Mouse (Mus musculus) limb, embryonic 14.5 days (tissue): ENCODE data around the gene Atg4d. TPM values are rescaled to one million over a fixed set of nuclear protein-coding genes. Genes with fewer than 3 reads are reported as not detected.
A peak's percentile ranks its signal among the peaks of the same experiment; 100 is the strongest.

Source experiments
- ATAC-seq: fragments of 200-750 bp; cut with Nextera tagmentation; 2 replicates; pipeline ENCODE4 v1.8.0; 2017; ENCODE audit warnings: low read depth, moderate number of reproducible peaks, moderate TSS enrichment; ENCODE audit not compliant: low FRiP score
- DNase-seq: peaks from one replicate; pipeline ENCODE4 v3.0.0-alpha.2; 2015; ENCODE audit warnings: low spot score
- H3K27ac ChIP-seq: fragments of 300-500 bp; sonication (generic); replicated peaks from 2 replicates; pipeline ENCODE4 v1.5.1; 2014; ENCODE audit warnings: low read depth, mild to moderate bottlenecking, low read length, moderate library complexity, mixed read lengths
- H3K27me3 ChIP-seq: fragments of 300-500 bp; sonication (generic); 2 replicates; pipeline ENCODE4 v1.6.1; 2014; ENCODE audit warnings: low read length, mixed read lengths; ENCODE audit not compliant: control insufficient read depth, insufficient read depth
- H3K36me3 ChIP-seq: fragments of 300-500 bp; sonication (generic); 2 replicates; pipeline ENCODE4 v1.6.1; 2014; ENCODE audit warnings: mild to moderate bottlenecking, low read length, moderate library complexity, mixed read lengths; ENCODE audit not compliant: control insufficient read depth, insufficient read depth
- H3K4me1 ChIP-seq: fragments of 300-500 bp; sonication (generic); 2 replicates; pipeline ENCODE4 v1.6.1; 2014; ENCODE audit warnings: antibody characterized with exemption, low read length, mixed read lengths; ENCODE audit not compliant: control insufficient read depth, insufficient read depth
- H3K4me2 ChIP-seq: fragments of 300-500 bp; sonication (generic); replicated peaks from 2 replicates; pipeline ENCODE4 v1.6.1; 2014; ENCODE audit warnings: low read depth, mild to moderate bottlenecking, low read length, moderate library complexity; ENCODE audit not compliant: severe bottlenecking
- H3K4me3 ChIP-seq: fragments of 300-500 bp; sonication (generic); replicated peaks from 2 replicates; pipeline ENCODE4 v1.5.1; 2014; ENCODE audit warnings: low read length
- H3K9ac ChIP-seq: fragments of 300-500 bp; sonication (generic); 2 replicates; pipeline ENCODE4 v1.6.1; 2014; ENCODE audit warnings: mild to moderate bottlenecking, low read depth, low read length, moderate library complexity; ENCODE audit not compliant: severe bottlenecking
- H3K9me3 ChIP-seq: fragments of 300-500 bp; sonication (generic); 2 replicates; pipeline ENCODE4 v1.6.1; 2016; ENCODE audit warnings: low read length; ENCODE audit not compliant: control insufficient read depth
- POLR2A ChIP-seq: fragments of 200-500 bp; IDR thresholded peaks from 2 replicates; pipeline ENCODE4 v1.8.0; 2012; ENCODE audit warnings: inconsistent platforms, mild to moderate bottlenecking, moderate library complexity, borderline replicate concordance; ENCODE audit not compliant: insufficient read depth, insufficient read length; ENCODE audit errors: extremely low read depth
- WGBS: fragments of 180-500 bp; shearing (Covaris S2); extraction: QIAGEN DNeasy Blood & Tissue Kit; methylation state at CpG from one replicate; pipeline ENCODE4 v1.1.7; 2014; 5-methylcytosine and 5-hydroxymethylcytosine counted together
- polyA plus RNA-seq, 2 experiments: library from polyadenylated mRNA; depleted of rRNA in 1 of 2; stranded (reverse) in 1 of 2; unstranded in 1 of 2; fragments of >200 nt; fragmentation: Nextera tagmentation in 1 of 2; extraction: Ambion mirVana in 1 of 2; gene quantifications; 2 replicates each; pipeline versions ENCODE4 v1.2.1 to v1.2.3; 2012 to 2014

The Atg4d gene
- polyA plus RNA-seq, 2 experiments, result 26.9 to 31.6 TPM

DNA sequence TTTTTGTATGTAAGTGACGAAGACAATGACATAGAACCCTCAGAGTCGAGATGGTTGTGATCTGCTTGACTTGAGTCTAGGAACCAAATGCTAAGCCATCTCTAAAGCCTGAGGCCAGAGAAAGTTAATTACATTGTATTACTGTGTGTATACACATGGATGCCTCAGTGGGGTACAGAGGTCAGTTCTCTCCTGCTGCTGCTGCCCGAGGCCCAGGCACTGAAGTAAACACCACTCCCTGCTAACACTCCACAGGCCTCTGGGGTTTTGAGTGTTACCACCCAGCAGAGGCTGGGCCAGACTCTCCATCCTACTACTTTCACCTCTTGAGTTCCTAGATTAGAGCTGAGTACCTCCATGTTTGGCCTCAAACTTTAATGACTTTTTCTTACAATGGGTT is 18.9 kb downstream of the Atg4d start:
- no peaks in the 10 kb centered on the region for H3K27me3 ChIP-seq
- DNase-seq (no peak), ATAC-seq (no peak)
- no peak overlapping the region for H3K4me3 ChIP-seq
- no peak overlapping the region for H3K9ac ChIP-seq
- 82% methylated on average over 3 of the region's 3 CpGs for WGBS
- H3K36me3 ChIP-seq, result peaks cover 59% of the 10 kb centered on the region
- TF ChIP-seq POLR2A, result no peak
- no peak overlapping the region for H3K27ac ChIP-seq
- peaks cover 16% of the 10 kb centered on the region for H3K4me1 ChIP-seq
- H3K4me2 ChIP-seq, result no peak overlapping the region
- no peaks in the 10 kb centered on the region for H3K9me3 ChIP-seq

DNA sequence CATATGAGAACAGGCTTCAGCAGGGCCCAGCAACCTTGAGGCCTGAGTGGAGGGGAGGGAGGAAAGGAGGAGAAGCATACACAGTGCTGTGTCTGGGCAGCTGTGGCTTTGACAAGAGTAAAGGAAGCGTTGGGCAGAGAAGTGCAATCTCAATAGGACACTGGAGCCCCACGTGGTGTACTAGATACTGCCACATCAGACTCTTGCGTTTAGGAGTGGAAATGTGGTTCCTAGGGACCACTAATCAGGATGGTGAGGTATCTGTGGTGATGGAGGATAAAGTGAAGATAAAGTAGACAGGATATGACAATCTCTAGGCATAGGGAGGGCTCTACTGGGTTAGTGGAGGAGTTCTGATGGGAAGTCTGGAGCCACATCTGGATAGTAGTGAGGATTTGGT is 21.7 kb downstream of the Atg4d start:
- TF ChIP-seq POLR2A, result no peak
- Histone ChIP-seq H3K36me3 (peaks cover 31% of the 10 kb centered on the region), H3K4me2 (peak overlapping the region; percentile 85), H3K27ac (no peak overlapping the region), H3K4me1 (peaks cover 29% of the 10 kb centered on the region), H3K9me3 (no peaks in the 10 kb centered on the region), H3K27me3 (no peaks in the 10 kb centered on the region), H3K9ac (peak overlapping the region; percentile 67), H3K4me3 (peak overlapping the region; percentile 83)
- DNase-seq (no peak), ATAC-seq (no peak)
- 60% methylated on average over 3 of the region's 3 CpGs for WGBS

DNA sequence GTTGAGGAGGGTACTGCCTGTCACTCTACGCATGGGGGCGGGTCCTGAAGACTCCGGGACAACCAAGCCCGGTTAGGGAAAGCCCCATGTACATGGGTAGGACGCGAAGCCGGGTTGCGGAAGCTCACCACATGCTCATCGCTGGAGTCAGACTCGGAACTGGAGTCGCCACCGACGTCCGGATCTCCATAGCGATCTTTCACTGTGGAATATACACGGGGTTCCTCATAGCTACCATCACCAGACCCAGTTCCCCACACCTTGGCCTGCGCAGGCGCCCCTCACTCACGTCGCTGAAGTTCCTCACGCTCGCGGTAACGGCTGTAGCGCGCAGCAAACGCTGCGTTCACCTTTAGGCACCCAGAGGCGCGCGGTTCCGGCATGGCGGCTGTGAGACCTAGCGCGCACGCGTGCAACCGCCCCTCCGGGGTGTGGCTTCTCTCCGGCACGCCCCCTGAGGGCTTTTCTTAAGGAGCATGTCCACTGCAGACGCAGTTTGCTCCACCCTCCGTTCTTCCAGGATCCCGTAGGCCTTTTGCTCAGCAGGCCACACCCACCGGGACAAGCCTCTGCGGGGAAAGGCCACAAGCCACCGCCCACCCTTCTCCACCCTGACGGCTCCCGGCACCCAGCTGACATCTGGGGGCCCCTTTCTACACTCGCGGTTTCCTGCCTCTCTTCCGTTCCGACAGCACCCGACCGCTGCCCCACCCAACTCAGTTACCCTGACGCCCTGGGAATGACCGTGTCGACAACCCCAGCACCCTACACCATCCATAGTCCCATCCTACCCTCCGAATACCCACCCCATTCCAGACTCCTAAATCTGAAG is 22.7 kb downstream of the Atg4d start, which contains the start of gene Kri1:
Gene Kri1 (minus strand): TSS at position 399 of the 832 bp plus-strand sequence.
- Histone ChIP-seq H3K4me2 (peak within 1 kb of the TSS; percentile 85), H3K4me3 (peak within 1 kb of the TSS; percentile 83), H3K9ac (peak within 1 kb of the TSS; percentile 67), H3K36me3 (peaks cover 22% of the 10 kb centered on the region), H3K4me1 (peaks cover 29% of the 10 kb centered on the region), H3K27ac (peak within 1 kb of the TSS; percentile 78), H3K27me3 (no peaks in the 10 kb centered on the region), H3K9me3 (no peaks in the 10 kb centered on the region)
- 1% methylated on average over 57 of the region's 59 CpGs for WGBS
- peak; percentile 99 for DNase-seq
- peak; percentile 72; the same call in 1 of the 2 replicates for TF ChIP-seq POLR2A
- ATAC-seq, result peak; percentile 71

DNA sequence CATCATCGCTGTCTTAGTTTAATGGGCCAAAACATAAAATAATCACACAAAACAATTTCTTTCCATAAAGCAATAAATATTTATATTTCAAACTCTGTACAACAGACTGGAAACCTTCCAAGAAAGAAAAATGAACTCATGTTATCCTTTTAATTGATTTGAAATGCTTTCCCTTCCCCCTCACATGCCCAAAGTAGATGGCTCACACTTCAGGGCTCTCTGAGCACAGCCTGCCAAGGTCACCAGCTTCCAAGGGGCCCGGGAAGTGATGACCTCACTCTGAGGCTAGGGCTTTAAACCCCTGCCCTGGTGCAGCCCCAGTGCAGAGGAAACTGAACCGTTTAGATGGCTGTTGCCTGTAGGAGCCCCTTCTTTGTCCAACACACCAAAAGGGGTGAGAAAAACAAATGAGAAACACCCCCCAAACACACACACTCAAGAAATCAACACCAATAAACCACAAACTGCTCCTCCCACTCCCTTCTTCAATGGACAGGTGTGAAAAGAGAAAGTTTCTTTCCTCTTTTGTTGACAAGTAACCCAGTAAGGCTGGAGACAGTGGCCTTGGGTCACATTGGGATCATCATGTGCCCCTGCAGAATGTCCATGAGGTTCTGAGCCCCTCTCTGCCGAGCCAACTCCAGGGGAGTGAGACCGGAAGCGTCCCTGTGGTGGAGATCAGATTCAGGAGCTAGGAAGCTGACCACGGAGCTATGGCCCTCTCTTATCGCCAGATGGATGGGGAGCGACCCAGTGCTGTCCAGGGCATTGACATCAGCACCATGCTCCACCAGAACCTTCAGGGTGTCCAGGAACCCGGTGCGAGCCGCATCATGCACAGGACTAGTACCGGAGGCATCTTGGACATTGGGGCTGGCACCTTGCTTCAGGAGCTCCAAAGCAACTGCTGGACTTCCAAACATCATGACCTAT is 23.6 kb downstream of the Atg4d start:
- WGBS, result 75% methylated on average over 13 of the region's 13 CpGs
- DNase-seq, result peak; percentile 8
- H3K9ac ChIP-seq, result no peak overlapping the region; the same call in 1 of the 2 replicates

DNA sequence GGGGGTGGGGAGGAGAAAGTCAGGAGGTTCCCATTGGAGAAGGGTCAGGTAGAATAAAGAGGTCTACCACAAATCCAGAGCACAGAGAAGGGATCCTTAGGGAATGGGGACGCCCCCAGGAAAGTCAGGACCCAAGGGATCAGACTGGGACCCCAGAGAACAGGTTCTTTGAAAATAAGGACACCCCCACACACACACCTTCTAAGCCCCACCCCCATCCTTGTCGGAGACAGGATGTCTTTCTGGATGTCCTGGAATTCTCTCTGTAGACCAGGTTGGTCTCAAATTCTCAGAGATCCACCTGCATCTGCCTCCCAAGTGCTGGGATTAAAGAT is 24.2 kb downstream of the Atg4d start:
- Histone ChIP-seq H3K4me1 (peaks cover 29% of the 10 kb centered on the region), H3K4me3 (peak overlapping the region; percentile 77; the same call in 1 of the 2 replicates), H3K27me3 (no peaks in the 10 kb centered on the region), H3K27ac (no peak overlapping the region), H3K36me3 (peaks cover 14% of the 10 kb centered on the region; the same call in 1 of the 2 replicates), H3K9ac (no peak overlapping the region), H3K9me3 (no peaks in the 10 kb centered on the region), H3K4me2 (peak overlapping the region; percentile 70; the same call in 1 of the 2 replicates)
- 74% methylated on average over 2 of the region's 2 CpGs for WGBS
- ATAC-seq (no peak), DNase-seq (no peak)
- no peak for TF ChIP-seq POLR2A

More for the DNA sequence above, 23.6 kb downstream of the Atg4d start:
- Histone ChIP-seq H3K4me1 (peaks cover 29% of the 10 kb centered on the region), H3K9me3 (no peaks in the 10 kb centered on the region), H3K27ac (peak overlapping the region; percentile 78), H3K4me2 (peak overlapping the region; percentile 85), H3K36me3 (peaks cover 19% of the 10 kb centered on the region), H3K27me3 (no peaks in the 10 kb centered on the region), H3K4me3 (peak overlapping the region; percentile 83)
- ATAC-seq, result no peak
- TF ChIP-seq POLR2A, result no peak
